Mouse (Mus musculus) limb, embryonic 14.5 days (tissue): Measurements from ENCODE around the gene Olfr1105. TPM values are rescaled to one million over a fixed set of nuclear protein-coding genes. Genes with fewer than 3 reads are reported as not detected.

Experiments
- ATAC-seq: fragments of 200-750 bp; cut with Nextera tagmentation; 2 replicates; pipeline ENCODE4 v1.8.0; 2017; ENCODE audit warnings: low read depth, moderate number of reproducible peaks, moderate TSS enrichment; ENCODE audit not compliant: low FRiP score
- DNase-seq: peaks from one replicate; pipeline ENCODE4 v3.0.0-alpha.2; 2015; ENCODE audit warnings: low spot score
- H3K27ac ChIP-seq: fragments of 300-500 bp; sonication (generic); replicated peaks from 2 replicates; pipeline ENCODE4 v1.5.1; 2014; ENCODE audit warnings: low read depth, mild to moderate bottlenecking, low read length, moderate library complexity, mixed read lengths
- H3K27me3 ChIP-seq: fragments of 300-500 bp; sonication (generic); 2 replicates; pipeline ENCODE4 v1.6.1; 2014; ENCODE audit warnings: low read length, mixed read lengths; ENCODE audit not compliant: control insufficient read depth, insufficient read depth
- H3K36me3 ChIP-seq: fragments of 300-500 bp; sonication (generic); 2 replicates; pipeline ENCODE4 v1.6.1; 2014; ENCODE audit warnings: mild to moderate bottlenecking, low read length, moderate library complexity, mixed read lengths; ENCODE audit not compliant: control insufficient read depth, insufficient read depth
- H3K4me1 ChIP-seq: fragments of 300-500 bp; sonication (generic); 2 replicates; pipeline ENCODE4 v1.6.1; 2014; ENCODE audit warnings: antibody characterized with exemption, low read length, mixed read lengths; ENCODE audit not compliant: control insufficient read depth, insufficient read depth
- H3K4me2 ChIP-seq: fragments of 300-500 bp; sonication (generic); replicated peaks from 2 replicates; pipeline ENCODE4 v1.6.1; 2014; ENCODE audit warnings: low read depth, mild to moderate bottlenecking, low read length, moderate library complexity; ENCODE audit not compliant: severe bottlenecking
- H3K4me3 ChIP-seq: fragments of 300-500 bp; sonication (generic); replicated peaks from 2 replicates; pipeline ENCODE4 v1.5.1; 2014; ENCODE audit warnings: low read length
- H3K9ac ChIP-seq: fragments of 300-500 bp; sonication (generic); 2 replicates; pipeline ENCODE4 v1.6.1; 2014; ENCODE audit warnings: mild to moderate bottlenecking, low read depth, low read length, moderate library complexity; ENCODE audit not compliant: severe bottlenecking
- H3K9me3 ChIP-seq: fragments of 300-500 bp; sonication (generic); 2 replicates; pipeline ENCODE4 v1.6.1; 2016; ENCODE audit warnings: low read length; ENCODE audit not compliant: control insufficient read depth
- POLR2A ChIP-seq: fragments of 200-500 bp; IDR thresholded peaks from 2 replicates; pipeline ENCODE4 v1.8.0; 2012; ENCODE audit warnings: inconsistent platforms, mild to moderate bottlenecking, moderate library complexity, borderline replicate concordance; ENCODE audit not compliant: insufficient read depth, insufficient read length; ENCODE audit errors: extremely low read depth
- WGBS: fragments of 180-500 bp; shearing (Covaris S2); extraction: QIAGEN DNeasy Blood & Tissue Kit; methylation state at CpG from one replicate; pipeline ENCODE4 v1.1.7; 2014; 5-methylcytosine and 5-hydroxymethylcytosine counted together
- polyA plus RNA-seq, 2 experiments: library from polyadenylated mRNA; depleted of rRNA in 1 of 2; stranded (reverse) in 1 of 2; unstranded in 1 of 2; fragments of >200 nt; fragmentation: Nextera tagmentation in 1 of 2; extraction: Ambion mirVana in 1 of 2; gene quantifications; 2 replicates each; pipeline versions ENCODE4 v1.2.1 to v1.2.3; 2012 to 2014

Gene Olfr1105
- polyA plus RNA-seq, 2 experiments: not detected

DNA sequence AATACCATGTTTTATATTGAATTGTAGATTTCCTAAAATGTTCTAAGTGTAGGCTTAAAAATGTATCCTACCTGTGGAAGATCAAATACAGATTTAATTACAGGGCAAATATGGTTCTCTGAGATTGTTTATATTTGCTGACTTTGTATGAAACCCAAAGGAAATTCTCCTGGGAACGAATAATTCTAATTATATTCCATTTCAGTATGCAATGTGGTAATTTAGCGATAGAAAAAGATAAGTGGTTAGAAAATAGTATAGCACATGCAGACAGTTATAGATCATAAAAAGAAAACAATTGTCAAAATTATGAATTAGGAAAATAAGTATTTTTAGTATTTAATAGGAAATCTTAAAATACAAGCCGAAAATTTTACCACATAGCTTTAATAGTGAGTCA, 45.2 kb downstream of the Olfr1105 start, which contains the start of gene Olfr1101:
Olfr1101 (minus strand) TSS at position 101 of the 400 bp plus-strand sequence.
- H3K4me2 ChIP-seq: no peak within 1 kb of the TSS
- H3K4me1 ChIP-seq: no peaks in the 10 kb centered on the region
- H3K9ac ChIP-seq: no peak within 1 kb of the TSS
- no peaks in the 10 kb centered on the region for H3K36me3 ChIP-seq
- no peak within 1 kb of the TSS for H3K27ac ChIP-seq
- no peaks in the 10 kb centered on the region for H3K9me3 ChIP-seq
- no peak for TF ChIP-seq POLR2A
- no peaks in the 10 kb centered on the region for H3K27me3 ChIP-seq
- no peak for DNase-seq
- ATAC-seq: no peak
- WGBS: 76% methylated on average over 3 of the region's 3 CpGs
- H3K4me3 ChIP-seq: no peak within 1 kb of the TSS

Other genes starting within 250 kb of the Olfr1105 start
- gene Olfr141, start 226.5 kb downstream of the Olfr1105 start, polyA plus RNA-seq (2012; rRNA removed): not detected in 2 replicates
- gene Olfr141, start 226.5 kb downstream of the Olfr1105 start, polyA plus RNA-seq (2014; fragmentation: Nextera tagmentation; extraction: Ambion mirVana): not detected in 2 replicates
- not detected in 2 replicates for gene Olfr1094, start 211.9 kb downstream of the Olfr1105 start, polyA plus RNA-seq (2012; rRNA removed)
- gene Olfr1094, start 211.9 kb downstream of the Olfr1105 start, polyA plus RNA-seq (2014; fragmentation: Nextera tagmentation; extraction: Ambion mirVana): not detected in 2 replicates
- gene Olfr1095, start 184.8 kb downstream of the Olfr1105 start, polyA plus RNA-seq (2012; rRNA removed): not detected in 2 replicates
- gene Olfr1095, start 184.8 kb downstream of the Olfr1105 start, polyA plus RNA-seq (2014; fragmentation: Nextera tagmentation; extraction: Ambion mirVana): not detected in 2 replicates
- gene Gm13723, start 161.7 kb downstream of the Olfr1105 start, polyA plus RNA-seq (2012; rRNA removed): not detected in 2 replicates
- gene Gm13723, start 161.7 kb downstream of the Olfr1105 start, polyA plus RNA-seq (2014; fragmentation: Nextera tagmentation; extraction: Ambion mirVana): not detected in 2 replicates
- gene Olfr1097, start 144.3 kb downstream of the Olfr1105 start, polyA plus RNA-seq (2012; rRNA removed): not detected in 2 replicates
- not detected in 2 replicates for gene Olfr1097, start 144.3 kb downstream of the Olfr1105 start, polyA plus RNA-seq (2014; fragmentation: Nextera tagmentation; extraction: Ambion mirVana)
- not detected in 2 replicates for gene Olfr1098, start 112.0 kb downstream of the Olfr1105 start, polyA plus RNA-seq (2012; rRNA removed)
- not detected in 2 replicates for gene Olfr1098, start 112.0 kb downstream of the Olfr1105 start, polyA plus RNA-seq (2014; fragmentation: Nextera tagmentation; extraction: Ambion mirVana)
- gene Olfr1099, start 75.8 kb downstream of the Olfr1105 start, polyA plus RNA-seq (2012; rRNA removed): not detected in 2 replicates
- not detected in 2 replicates for gene Olfr1099, start 75.8 kb downstream of the Olfr1105 start, polyA plus RNA-seq (2014; fragmentation: Nextera tagmentation; extraction: Ambion mirVana)
- gene Olfr1100, start 56.6 kb downstream of the Olfr1105 start, polyA plus RNA-seq (2012; rRNA removed): not detected in 2 replicates
- gene Olfr1100, start 56.6 kb downstream of the Olfr1105 start, polyA plus RNA-seq (2014; fragmentation: Nextera tagmentation; extraction: Ambion mirVana): not detected in 2 replicates
- gene Olfr1101, start 45.3 kb downstream of the Olfr1105 start, polyA plus RNA-seq (2012; rRNA removed): not detected in 2 replicates
- gene Olfr1101, start 45.3 kb downstream of the Olfr1105 start, polyA plus RNA-seq (2014; fragmentation: Nextera tagmentation; extraction: Ambion mirVana): not detected in 2 replicates
- gene Olfr1102, start 38.1 kb downstream of the Olfr1105 start, polyA plus RNA-seq (2012; rRNA removed): not detected in 2 replicates
- not detected in 2 replicates for gene Olfr1102, start 38.1 kb downstream of the Olfr1105 start, polyA plus RNA-seq (2014; fragmentation: Nextera tagmentation; extraction: Ambion mirVana)
- gene Olfr1104, start 9.5 kb downstream of the Olfr1105 start, polyA plus RNA-seq (2012; rRNA removed): not detected in 2 replicates
- gene Olfr1104, start 9.5 kb downstream of the Olfr1105 start, polyA plus RNA-seq (2014; fragmentation: Nextera tagmentation; extraction: Ambion mirVana): not detected in 2 replicates
- not detected in 2 replicates for gene Olfr1106, start 15.7 kb upstream of the Olfr1105 start, polyA plus RNA-seq (2012; rRNA removed)
- not detected in 2 replicates for gene Olfr1106, start 15.7 kb upstream of the Olfr1105 start, polyA plus RNA-seq (2014; fragmentation: Nextera tagmentation; extraction: Ambion mirVana)
- not detected in 2 replicates for gene Olfr1107, start 39.3 kb upstream of the Olfr1105 start, polyA plus RNA-seq (2012; rRNA removed)
- gene Olfr1107, start 39.3 kb upstream of the Olfr1105 start, polyA plus RNA-seq (2014; fragmentation: Nextera tagmentation; extraction: Ambion mirVana): not detected in 2 replicates
- not detected in 2 replicates for gene Olfr1109, start 59.5 kb upstream of the Olfr1105 start, polyA plus RNA-seq (2012; rRNA removed)
- gene Olfr1109, start 59.5 kb upstream of the Olfr1105 start, polyA plus RNA-seq (2014; fragmentation: Nextera tagmentation; extraction: Ambion mirVana): not detected in 2 replicates
- not detected in 2 replicates for gene Olfr259, start 78.0 kb upstream of the Olfr1105 start, polyA plus RNA-seq (2012; rRNA removed)
- gene Olfr259, start 78.0 kb upstream of the Olfr1105 start, polyA plus RNA-seq (2014; fragmentation: Nextera tagmentation; extraction: Ambion mirVana): not detected in 2 replicates
- not detected in 2 replicates for gene Olfr1110, start 103.8 kb upstream of the Olfr1105 start, polyA plus RNA-seq (2012; rRNA removed)
- gene Olfr1110, start 103.8 kb upstream of the Olfr1105 start, polyA plus RNA-seq (2014; fragmentation: Nextera tagmentation; extraction: Ambion mirVana): not detected in 2 replicates
- gene Olfr1111, start 116.1 kb upstream of the Olfr1105 start, polyA plus RNA-seq (2012; rRNA removed): not detected in 2 replicates
- not detected in 2 replicates for gene Olfr1111, start 116.1 kb upstream of the Olfr1105 start, polyA plus RNA-seq (2014; fragmentation: Nextera tagmentation; extraction: Ambion mirVana)
- gene Olfr1112, start 151.3 kb upstream of the Olfr1105 start, polyA plus RNA-seq (2012; rRNA removed): not detected in 2 replicates
- not detected in 2 replicates for gene Olfr1112, start 151.3 kb upstream of the Olfr1105 start, polyA plus RNA-seq (2014; fragmentation: Nextera tagmentation; extraction: Ambion mirVana)
- gene Olfr1113, start 172.4 kb upstream of the Olfr1105 start, polyA plus RNA-seq (2012; rRNA removed): not detected in 2 replicates
- not detected in 2 replicates for gene Olfr1113, start 172.4 kb upstream of the Olfr1105 start, polyA plus RNA-seq (2014; fragmentation: Nextera tagmentation; extraction: Ambion mirVana)
- gene Olfr1115, start 211.5 kb upstream of the Olfr1105 start, polyA plus RNA-seq (2012; rRNA removed): not detected in 2 replicates
- not detected in 2 replicates for gene Olfr1115, start 211.5 kb upstream of the Olfr1105 start, polyA plus RNA-seq (2014; fragmentation: Nextera tagmentation; extraction: Ambion mirVana)
- gene Olfr1116, start 231.0 kb upstream of the Olfr1105 start, polyA plus RNA-seq (2012; rRNA removed): not detected in 2 replicates
- gene Olfr1116, start 231.0 kb upstream of the Olfr1105 start, polyA plus RNA-seq (2014; fragmentation: Nextera tagmentation; extraction: Ambion mirVana): not detected in 2 replicates